Mouse (Mus musculus) small intestine, adult 2 months (tissue): ENCODE data around the gene Nyap1. TPM values are rescaled to one million over a fixed set of nuclear protein-coding genes. Genes with fewer than 3 reads are reported as not detected.
A peak's percentile ranks its signal among the peaks of the same experiment; 100 is the strongest.

ENCODE experiments used
- H3K27ac ChIP-seq: fragments of 200-500 bp; 2 replicates; pipeline ENCODE4 v1.5.1; 2012; ENCODE audit warnings: low read depth, low read length, control low read depth, inconsistent platforms; ENCODE audit not compliant: insufficient read depth
- H3K27me3 ChIP-seq: fragments of 200-500 bp; 2 replicates; pipeline ENCODE4 v1.6.1; 2012; ENCODE audit warnings: mild to moderate bottlenecking, moderate library complexity, low read length, inconsistent platforms; ENCODE audit not compliant: control insufficient read depth, insufficient read depth
- H3K36me3 ChIP-seq: fragments of 200-500 bp; 2 replicates; pipeline ENCODE4 v1.6.1; 2012; ENCODE audit warnings: mild to moderate bottlenecking, low read length, control low read depth, inconsistent platforms; ENCODE audit not compliant: control insufficient read depth, insufficient read depth
- H3K4me1 ChIP-seq: fragments of 200-500 bp; 2 replicates; pipeline ENCODE4 v1.6.1; 2012; ENCODE audit warnings: low read length, inconsistent platforms, mixed read lengths; ENCODE audit not compliant: control insufficient read depth, insufficient read depth, insufficient read length
- H3K4me3 ChIP-seq: fragments of 200-500 bp; 2 replicates; pipeline ENCODE4 v1.5.1; 2012; ENCODE audit warnings: low read depth, mild to moderate bottlenecking, control low read depth, inconsistent platforms, low read length, moderate library complexity
- CTCF ChIP-seq: fragments of 200-500 bp; IDR thresholded peaks from 2 replicates; pipeline ENCODE4 v1.5.1; 2012; ENCODE audit warnings: low read depth, mild to moderate bottlenecking, control low read depth, inconsistent platforms, low read length, moderate library complexity, mixed read lengths; ENCODE audit not compliant: insufficient replicate concordance, insufficient read length; ENCODE audit errors: extremely low read depth
- POLR2A ChIP-seq: fragments of 200-500 bp; IDR thresholded peaks from 2 replicates; pipeline ENCODE4 v1.6.1; 2012; ENCODE audit warnings: low read depth, mild to moderate bottlenecking, control low read depth, inconsistent platforms, low read length, moderate library complexity
- WGBS: fragments of 180-500 bp; shearing (Covaris S2); methylation state at CpG from one replicate; pipeline ENCODE4 v1.1.7; 2018; 5-methylcytosine and 5-hydroxymethylcytosine counted together
- polyA plus RNA-seq: library from polyadenylated mRNA; depleted of rRNA; stranded (reverse); fragments of >200 nt; gene quantifications from 2 replicates; pipeline ENCODE4 v1.2.3, GENCODE M21; 2012

Gene Nyap1
- polyA plus RNA-seq, 1 experiment: 25.1 TPM

- peaks cover 25% of the 10 kb centered on the region for H3K36me3 ChIP-seq
Measured at GRCm38 (mm10) chr5:137747326-137747961, 6.0 kb upstream of the Nyap1 start.

GRCm38 (mm10) chr5:137746851-137747325 lies 5.5 kb upstream of the Nyap1 start:
- TF ChIP-seq POLR2A (no peak), CTCF (no peak)
- peak overlapping the region; percentile 90 for H3K4me3 ChIP-seq
- H3K27me3 ChIP-seq: no peaks in the 10 kb centered on the region
- H3K4me1 ChIP-seq: peaks cover 12% of the 10 kb centered on the region
- peaks cover 19% of the 10 kb centered on the region for H3K36me3 ChIP-seq
- WGBS: 1% methylated on average over 16 of the region's 16 CpGs
- H3K27ac ChIP-seq: peak overlapping the region; percentile 96

More at GRCm38 (mm10) chr5:137747326-137747961, 6.0 kb upstream of the Nyap1 start:
- Histone ChIP-seq H3K4me1 (peaks cover 8% of the 10 kb centered on the region), H3K4me3 (peak overlapping the region; percentile 90), H3K27me3 (no peaks in the 10 kb centered on the region), H3K27ac (peak overlapping the region; percentile 48)
- no peak for TF ChIP-seq POLR2A
- no peak for TF ChIP-seq CTCF
- 5% methylated on average over 26 of the region's 26 CpGs for WGBS

GRCm38 (mm10) chr5:137746282-137746850 lies 5.0 kb upstream of the Nyap1 start:
- TF ChIP-seq CTCF (no peak), POLR2A (no peak; the same call in 1 of the 2 replicates)
- peak overlapping the region; percentile 90 for H3K4me3 ChIP-seq
- H3K27ac ChIP-seq: peak overlapping the region; percentile 96
- H3K4me1 ChIP-seq: peaks cover 14% of the 10 kb centered on the region
- H3K27me3 ChIP-seq: no peaks in the 10 kb centered on the region
- WGBS: 0% methylated on average over 20 of the region's 20 CpGs
- peaks cover 14% of the 10 kb centered on the region for H3K36me3 ChIP-seq

GRCm38 (mm10) chr5:137745214-137746171 lies 4.1 kb upstream of the Nyap1 start, which contains the start of gene Tsc22d4:
TSS of gene Tsc22d4 (plus strand) at chr5:137745730.
- Histone ChIP-seq H3K4me1 (peaks cover 14% of the 10 kb centered on the region), H3K27me3 (no peaks in the 10 kb centered on the region), H3K27ac (peak within 1 kb of the TSS; percentile 96), H3K4me3 (peak within 1 kb of the TSS; percentile 90), H3K36me3 (peaks cover 6% of the 10 kb centered on the region; the same call in 1 of the 2 replicates)
- TF ChIP-seq POLR2A: peak; percentile 84
- no peak for TF ChIP-seq CTCF
- WGBS: 3% methylated on average over 28 of the region's 28 CpGs

GRCm38 (mm10) chr5:137744197-137744596 lies 2.8 kb upstream of the Nyap1 start:
- WGBS: 78% methylated on average over 7 of the region's 7 CpGs
- H3K27ac ChIP-seq: no peak overlapping the region
- H3K36me3 ChIP-seq: 0 out of 2 replicates have a peak, but pooled peaks cover 1% of the 10 kb centered on the region
- H3K4me1 ChIP-seq: peaks cover 13% of the 10 kb centered on the region
- no peak overlapping the region for H3K4me3 ChIP-seq
- no peak for TF ChIP-seq POLR2A
- TF ChIP-seq CTCF: no peak
- no peaks in the 10 kb centered on the region for H3K27me3 ChIP-seq

GRCm38 (mm10) chr5:137742836-137743235 lies 1.4 kb upstream of the Nyap1 start:
- Histone ChIP-seq H3K27ac (no peak overlapping the region), H3K36me3 (no peaks in the 10 kb centered on the region), H3K4me1 (peaks cover 13% of the 10 kb centered on the region), H3K4me3 (no peak overlapping the region), H3K27me3 (no peaks in the 10 kb centered on the region)
- WGBS: 93% methylated on average over 6 of the region's 6 CpGs
- TF ChIP-seq CTCF (no peak), POLR2A (no peak)
